Mouse (Mus musculus) skeletal muscle tissue, adult 2 months (tissue): Measurements from ENCODE around the gene Thumpd3.
A peak's percentile ranks its signal among the peaks of the same experiment; 100 is the strongest.

Experiments
- DNase-seq: peaks from one replicate; pipeline ENCODE4 v3.0.0-alpha.2; 2012; ENCODE audit warnings: low read depth, low spot score

Thumpd3 gene

GRCm38 (mm10) chr6:113078031-113078721 is 32.2 kb downstream of the Thumpd3 start:
- no peak for DNase-seq

GRCm38 (mm10) chr6:113079492-113079891 is 33.5 kb downstream of the Thumpd3 start:
- peak; percentile 70 for DNase-seq

DNA sequence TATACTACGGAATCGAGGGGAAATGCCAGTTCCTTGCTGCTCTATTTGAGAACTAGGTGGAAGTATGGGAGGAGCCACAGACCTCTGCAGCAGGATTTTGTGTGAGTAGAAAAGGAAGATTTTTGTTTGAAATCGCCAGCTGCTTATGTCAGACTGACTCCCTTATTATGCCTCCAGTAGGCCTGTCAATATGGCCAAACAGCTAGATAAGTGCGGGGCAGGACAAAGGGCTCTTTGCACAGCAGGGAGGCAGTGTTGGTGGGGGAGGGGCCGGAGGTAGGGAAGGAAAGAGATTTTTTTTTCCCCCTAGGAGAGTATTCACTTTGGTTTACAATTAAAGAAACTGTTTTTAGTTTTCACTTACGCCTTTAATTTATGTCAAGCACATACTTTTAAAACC is 36.2 kb downstream of the Thumpd3 start:
- DNase-seq, result no peak

GRCm38 (mm10) chr6:113084590-113084989 is 38.6 kb downstream of the Thumpd3 start:
- DNase-seq, result no peak

- DNase-seq, result no peak
Observed at GRCm38 (mm10) chr6:113093206-113093605, 47.2 kb downstream of the Thumpd3 start.

- no peak for DNase-seq
Observed at GRCm38 (mm10) chr6:113095547-113095946, 49.5 kb downstream of the Thumpd3 start.

- no peak for DNase-seq
Observed at GRCm38 (mm10) chr6:113097662-113098061, 51.6 kb downstream of the Thumpd3 start.

DNA sequence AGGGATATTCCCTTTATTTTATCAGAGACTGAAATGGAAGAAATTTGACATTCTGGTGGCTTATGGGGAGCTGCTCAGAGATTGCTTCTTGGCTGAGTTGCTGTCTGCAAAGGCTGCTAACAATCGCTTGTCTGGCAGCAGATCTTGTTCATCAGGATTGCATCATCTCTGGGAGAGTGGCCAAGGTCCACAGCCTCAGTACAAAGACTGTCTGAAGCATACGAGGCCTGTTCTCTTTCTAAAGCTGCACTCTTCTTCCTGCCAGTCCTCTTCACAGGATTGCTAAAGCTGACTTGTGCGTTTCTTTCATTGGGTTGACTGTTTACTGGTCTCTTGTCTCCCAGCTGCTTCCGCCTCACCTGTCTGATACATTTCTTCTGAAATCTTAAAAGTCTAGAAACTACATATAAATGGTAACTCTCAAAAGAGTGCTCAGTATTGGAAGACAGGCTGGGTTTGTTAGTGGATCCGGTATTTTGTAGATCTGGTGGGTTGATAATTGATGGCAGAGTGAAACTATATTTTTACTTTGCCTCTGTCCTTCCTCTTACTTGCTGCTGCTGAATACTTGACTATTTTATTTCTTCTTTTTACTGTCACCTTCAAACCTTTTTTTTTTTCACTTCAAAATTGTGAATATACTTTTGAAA is 53.7 kb downstream of the Thumpd3 start:
- DNase-seq, result peak; percentile 92

GRCm38 (mm10) chr6:113102541-113102940 is 56.5 kb downstream of the Thumpd3 start:
- DNase-seq, result no peak

GRCm38 (mm10) chr6:113103765-113104164 is 57.7 kb downstream of the Thumpd3 start:
- peak; percentile 15 for DNase-seq

DNA sequence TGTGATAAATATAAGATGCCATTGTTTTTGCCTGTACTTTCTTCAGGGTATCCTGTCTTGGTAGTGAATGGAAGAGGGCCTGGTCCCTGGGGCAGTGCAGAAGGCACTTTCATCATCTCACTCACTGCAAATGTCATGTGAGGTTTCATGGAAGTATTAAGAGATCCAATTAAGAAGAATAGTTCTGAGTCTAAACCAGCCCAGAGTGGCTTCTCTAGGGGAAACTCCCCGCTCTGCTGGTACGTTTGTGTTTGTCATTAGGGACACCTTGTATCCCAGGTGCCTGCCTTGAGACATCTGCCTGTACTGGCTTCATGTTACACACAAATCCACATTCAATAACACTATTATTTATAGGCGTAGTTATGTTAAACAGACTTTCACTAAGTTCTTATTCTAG is 63.4 kb downstream of the Thumpd3 start:
- no peak for DNase-seq

DNA sequence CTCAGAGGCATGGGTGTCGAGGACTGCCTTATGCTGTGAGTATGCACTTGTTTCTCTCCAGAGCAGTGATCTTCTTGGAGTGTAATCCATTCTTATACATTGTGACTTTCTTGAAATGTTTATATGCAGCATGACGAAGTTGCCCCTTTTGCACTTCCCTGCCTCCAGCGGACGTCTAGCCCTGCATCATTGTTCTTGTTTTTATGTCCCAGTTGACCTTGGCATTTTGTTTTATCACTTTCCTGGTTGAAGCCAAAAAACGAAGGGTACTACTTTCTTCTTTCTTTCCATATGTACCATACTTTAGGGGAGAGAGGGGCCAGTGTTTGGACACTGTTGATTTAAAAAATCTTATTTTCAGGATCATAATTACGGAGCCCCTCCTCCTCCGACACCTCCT is 63.9 kb downstream of the Thumpd3 start:
- no peak for DNase-seq
